Mouse (Mus musculus) midbrain, embryonic 13.5 days (tissue): ENCODE results near the gene Pcp4l1. TPM values are rescaled to one million over a fixed set of nuclear protein-coding genes. Genes with fewer than 3 reads are reported as not detected.
A peak's percentile ranks its signal among the peaks of the same experiment; 100 is the strongest.
"Not testable (repeated sequence)": the region's sequence is repeated elsewhere in the genome, so short reads cannot be mapped to it uniquely, and the experiment has no call there.

ENCODE experiments used
- ATAC-seq: fragments of 200-750 bp; cut with Nextera tagmentation; 2 replicates; pipeline ENCODE4 v1.8.0; 2017; ENCODE audit warnings: mild to moderate bottlenecking, moderate TSS enrichment, moderate library complexity
- H3K27ac ChIP-seq: fragments of 300-500 bp; sonication (generic); 2 replicates; pipeline ENCODE4 v1.5.1; 2015; ENCODE audit warnings: inconsistent platforms, mild to moderate bottlenecking, moderate library complexity
- H3K27me3 ChIP-seq: fragments of 300-500 bp; sonication (generic); 2 replicates; pipeline ENCODE4 v1.6.1; 2015; ENCODE audit warnings: mild to moderate bottlenecking, inconsistent platforms
- H3K36me3 ChIP-seq: fragments of 300-500 bp; sonication (generic); 2 replicates; pipeline ENCODE4 v1.6.1; 2015; ENCODE audit warnings: mild to moderate bottlenecking, inconsistent platforms
- H3K4me1 ChIP-seq: fragments of 300-500 bp; sonication (generic); replicated peaks from 2 replicates; pipeline ENCODE4 v1.6.1; 2015; ENCODE audit warnings: inconsistent platforms
- H3K4me2 ChIP-seq: fragments of 300-500 bp; sonication (generic); replicated peaks from 2 replicates; pipeline ENCODE4 v1.6.1; 2015; ENCODE audit warnings: moderate library complexity, mild to moderate bottlenecking, inconsistent platforms
- H3K4me3 ChIP-seq: fragments of 300-500 bp; sonication (generic); replicated peaks from 2 replicates; pipeline ENCODE4 v1.5.1; 2015; ENCODE audit warnings: mild to moderate bottlenecking, inconsistent platforms
- H3K9ac ChIP-seq: fragments of 300-500 bp; sonication (generic); replicated peaks from 2 replicates; pipeline ENCODE4 v1.6.1; 2015; ENCODE audit warnings: mild to moderate bottlenecking, inconsistent platforms
- H3K9me3 ChIP-seq: fragments of 300-500 bp; sonication (generic); 2 replicates; pipeline ENCODE4 v1.6.1; 2016; ENCODE audit warnings: mild to moderate bottlenecking, inconsistent platforms
- WGBS: fragments of 180-500 bp; shearing (Covaris S2); methylation state at CpG from one replicate; pipeline ENCODE4 v1.1.7; 2015; 5-methylcytosine and 5-hydroxymethylcytosine counted together
- polyA plus RNA-seq: library from polyadenylated mRNA; unstranded; fragments of >200 nt; fragmentation: Nextera tagmentation; extraction: Ambion mirVana; gene quantifications from 2 replicates; pipeline ENCODE4 v1.2.1, GENCODE M21; 2015

The Pcp4l1 gene
- 17.0 and 23.0 TPM in 2 replicates for polyA plus RNA-seq

GRCm38 (mm10) chr1:171195887-171196397, at the start of gene Pcp4l1:
Gene Pcp4l1 (minus strand): TSS chr1:171196268.
- Histone ChIP-seq H3K4me1 (peaks cover 42% of the 10 kb centered on the region), H3K9me3 (no peaks in the 10 kb centered on the region), H3K36me3 (no peaks in the 10 kb centered on the region), H3K27me3 (peaks cover 46% of the 10 kb centered on the region), H3K4me2 (peak within 1 kb of the TSS; percentile 96), H3K27ac (no peak within 1 kb of the TSS), H3K4me3 (peak within 1 kb of the TSS; percentile 63), H3K9ac (peak within 1 kb of the TSS; percentile 72)
- WGBS = under 1% methylated on average over 33 of the region's 33 CpGs
- peak; percentile 89 for ATAC-seq

DNA sequence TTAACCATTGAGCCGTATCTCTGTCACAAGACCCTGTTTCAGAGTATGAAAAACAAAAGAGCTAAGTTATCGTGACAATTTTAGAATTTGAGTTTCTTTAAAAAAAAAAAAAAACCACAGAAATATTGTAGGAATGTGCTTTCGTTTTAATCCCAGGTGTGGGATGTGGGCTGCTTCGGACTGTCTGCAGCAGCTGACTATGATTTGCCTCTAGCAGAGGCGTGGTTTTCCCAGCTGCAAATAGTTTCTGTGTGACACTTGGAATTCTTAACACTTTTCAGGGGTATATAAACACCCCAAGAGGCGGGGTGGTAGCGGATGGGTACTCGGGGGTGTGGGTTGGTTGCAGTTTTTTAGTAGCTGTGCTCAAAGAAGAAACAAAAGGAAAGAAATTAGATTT, 49.3 kb upstream of the Pcp4l1 start:
- WGBS = 95% methylated on average over 8 of the region's 8 CpGs
- no peak overlapping the region for H3K9ac ChIP-seq
- H3K9me3 ChIP-seq = no peaks in the 10 kb centered on the region
- no peaks in the 10 kb centered on the region for H3K27me3 ChIP-seq
- H3K4me3 ChIP-seq = peak overlapping the region; percentile 68; the same call in 1 of the 2 replicates
- H3K36me3 ChIP-seq = peaks cover 43% of the 10 kb centered on the region
- peaks cover 34% of the 10 kb centered on the region for H3K4me1 ChIP-seq
- no peak for ATAC-seq
- H3K27ac ChIP-seq = no peak overlapping the region
- H3K4me2 ChIP-seq = no peak overlapping the region

DNA sequence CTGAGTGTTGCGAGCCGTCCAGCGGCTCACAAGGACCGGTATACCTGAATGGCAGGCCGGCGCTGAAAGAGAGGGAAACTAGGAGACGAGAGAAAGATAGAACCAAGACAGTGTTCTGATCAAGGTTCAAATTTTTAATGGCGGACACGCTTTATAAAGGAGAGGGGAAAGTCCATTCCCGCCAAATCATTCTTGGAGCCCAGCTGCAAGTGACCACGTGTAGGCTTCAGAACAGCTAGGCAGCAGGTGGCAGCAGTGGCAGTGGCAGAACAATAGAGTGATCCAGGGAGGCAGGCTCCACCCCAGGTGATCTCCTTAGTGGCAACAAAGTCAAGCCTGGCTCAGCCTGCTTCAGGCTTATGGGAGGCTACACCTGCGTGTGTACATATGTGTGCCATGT, 45.9 kb upstream of the Pcp4l1 start:
- not testable (repeated sequence) for H3K4me3 ChIP-seq, H3K4me2 ChIP-seq, ATAC-seq, H3K27ac ChIP-seq, H3K9me3 ChIP-seq, H3K9ac ChIP-seq, H3K27me3 ChIP-seq
- H3K36me3 ChIP-seq = peaks cover 76% of the 10 kb centered on the region
- H3K4me1 ChIP-seq = peaks cover 12% of the 10 kb centered on the region
- WGBS = 88% methylated on average over 12 of the region's 12 CpGs

DNA sequence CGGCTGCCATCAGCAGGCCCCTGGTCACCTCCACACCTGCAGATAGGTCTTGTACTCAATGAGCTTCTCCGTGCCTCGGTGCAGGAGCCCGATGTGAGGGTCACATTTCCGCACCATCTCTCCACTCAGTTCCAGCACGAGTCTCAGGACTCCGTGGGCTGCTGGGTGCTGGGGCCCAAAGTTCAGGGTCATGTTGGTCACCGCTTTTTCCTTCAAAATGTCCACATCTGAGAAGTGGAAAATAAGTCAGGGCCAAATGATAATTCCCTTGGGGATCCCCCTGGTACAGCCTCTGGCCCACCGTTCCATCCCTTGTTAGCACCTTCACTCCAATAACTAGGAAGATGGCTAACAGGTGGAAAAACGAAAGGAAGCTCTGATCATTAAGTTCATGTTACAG, 44.8 kb upstream of the Pcp4l1 start:
- Histone ChIP-seq H3K9ac (no peak overlapping the region), H3K4me2 (no peak overlapping the region), H3K36me3 (peaks cover 86% of the 10 kb centered on the region), H3K9me3 (no peaks in the 10 kb centered on the region), H3K27me3 (no peaks in the 10 kb centered on the region), H3K4me1 (peaks cover 6% of the 10 kb centered on the region), H3K4me3 (no peak overlapping the region), H3K27ac (no peak overlapping the region)
- ATAC-seq = no peak
- 93% methylated on average over 10 of the region's 10 CpGs for WGBS

DNA sequence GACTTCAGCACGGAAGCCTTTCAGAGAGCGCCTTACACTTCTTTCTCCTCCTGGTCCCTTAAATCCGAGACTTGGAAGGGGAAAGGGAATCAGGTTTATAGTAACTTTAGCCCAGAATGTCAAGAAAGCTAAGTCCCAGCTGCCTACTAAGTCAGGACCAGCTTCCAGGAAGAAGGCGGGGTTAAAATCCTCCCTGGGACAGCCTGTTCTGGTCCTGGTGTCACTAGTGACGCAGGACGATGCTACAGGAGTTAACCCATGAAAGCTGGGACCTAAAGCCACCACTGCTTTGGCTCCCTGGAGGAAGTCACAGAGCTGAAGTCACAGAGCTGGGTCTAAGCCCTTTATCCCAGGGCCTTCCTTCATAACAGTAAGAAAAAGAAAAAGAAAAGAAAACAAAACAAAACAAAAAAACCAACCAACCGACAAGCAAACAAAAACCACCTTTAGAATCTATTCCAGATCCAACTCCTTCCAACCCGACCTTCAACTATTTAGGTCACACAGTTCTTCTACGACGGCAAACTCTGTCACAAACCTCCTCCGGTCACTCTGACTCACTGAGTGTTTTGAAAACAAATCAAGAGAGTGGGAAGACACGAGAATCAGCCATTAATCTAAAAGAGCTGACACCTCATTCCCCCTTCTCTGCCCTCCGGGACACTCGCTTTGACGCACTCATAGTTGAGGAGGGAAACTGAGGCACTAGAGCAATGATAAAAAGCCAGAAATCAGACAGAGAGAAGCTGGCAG, 44.1 kb upstream of the Pcp4l1 start:
- Histone ChIP-seq H3K27me3 (no peaks in the 10 kb centered on the region), H3K9ac (no peak overlapping the region), H3K4me1 (no peaks in the 10 kb centered on the region), H3K4me3 (no peak overlapping the region), H3K36me3 (peaks cover 92% of the 10 kb centered on the region), H3K9me3 (no peaks in the 10 kb centered on the region), H3K4me2 (no peak overlapping the region), H3K27ac (no peak overlapping the region)
- ATAC-seq = no peak
- whole genome bisulfite sequencing = 82% methylated on average over 15 of the region's 15 CpGs

GRCm38 (mm10) chr1:171238463-171238862, 42.4 kb upstream of the Pcp4l1 start:
- ATAC-seq = no peak; the same call in 1 of the 2 replicates
- H3K4me1 ChIP-seq = no peaks in the 10 kb centered on the region
- peaks cover 98% of the 10 kb centered on the region for H3K36me3 ChIP-seq
- H3K4me3 ChIP-seq = no peak overlapping the region
- no peak overlapping the region for H3K9ac ChIP-seq
- H3K4me2 ChIP-seq = no peak overlapping the region
- 69% methylated on average over 14 of the region's 14 CpGs for WGBS
- H3K27me3 ChIP-seq = no peaks in the 10 kb centered on the region
- H3K27ac ChIP-seq = no peak overlapping the region
- no peaks in the 10 kb centered on the region for H3K9me3 ChIP-seq

- Histone ChIP-seq H3K27ac (no peak overlapping the region), H3K4me2 (no peak overlapping the region), H3K4me1 (no peaks in the 10 kb centered on the region), H3K9ac (no peak overlapping the region), H3K36me3 (peaks cover 89% of the 10 kb centered on the region), H3K27me3 (no peaks in the 10 kb centered on the region), H3K4me3 (no peak overlapping the region), H3K9me3 (no peaks in the 10 kb centered on the region)
- WGBS = 71% methylated on average over 6 of the region's 6 CpGs
- ATAC-seq = no peak
These were observed 41.4 kb upstream of the Pcp4l1 start for GRCm38 (mm10) chr1:171237438-171237837.

GRCm38 (mm10) chr1:171235791-171236190, 39.7 kb upstream of the Pcp4l1 start:
- Histone ChIP-seq H3K9me3 (no peaks in the 10 kb centered on the region), H3K4me2 (no peak overlapping the region), H3K9ac (no peak overlapping the region), H3K4me3 (no peak overlapping the region), H3K4me1 (no peaks in the 10 kb centered on the region), H3K36me3 (peaks cover 73% of the 10 kb centered on the region), H3K27ac (no peak overlapping the region), H3K27me3 (no peaks in the 10 kb centered on the region)
- 92% methylated on average over 4 of the region's 4 CpGs for WGBS
- ATAC-seq = no peak

GRCm38 (mm10) chr1:171234538-171234937, 38.5 kb upstream of the Pcp4l1 start:
- Histone ChIP-seq H3K4me1 (no peaks in the 10 kb centered on the region), H3K4me3 (no peak overlapping the region), H3K36me3 (peaks cover 60% of the 10 kb centered on the region), H3K27me3 (no peaks in the 10 kb centered on the region), H3K27ac (no peak overlapping the region), H3K4me2 (no peak overlapping the region), H3K9ac (no peak overlapping the region), H3K9me3 (no peaks in the 10 kb centered on the region)
- no peak for ATAC-seq
- WGBS = 96% methylated on average over 4 of the region's 4 CpGs

DNA sequence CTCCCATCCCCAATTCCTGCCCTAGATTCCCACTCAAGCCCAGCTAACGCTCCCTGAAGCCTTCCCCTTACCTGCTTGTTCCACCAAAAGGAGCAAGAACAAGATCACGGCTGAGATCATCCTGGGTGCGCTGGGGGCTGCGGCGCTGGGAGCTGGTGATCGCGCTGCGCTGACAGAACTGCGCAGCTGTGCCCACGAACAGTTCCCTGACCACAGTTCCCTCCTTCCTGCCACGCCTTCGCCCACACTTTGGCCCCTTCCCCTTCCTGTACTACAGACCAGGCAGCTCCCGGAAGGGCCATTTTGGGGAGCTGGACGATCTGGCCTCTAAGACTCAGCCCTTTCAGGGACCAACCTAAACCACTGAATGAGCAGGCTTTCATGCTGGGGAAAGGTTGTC, 38.1 kb upstream of the Pcp4l1 start, which contains the start of gene Fcer1g:
TSS of gene Fcer1g (minus strand) at position 240 of the 400 bp plus-strand sequence.
- 92% methylated on average over 14 of the region's 14 CpGs for WGBS
- no peak within 1 kb of the TSS for H3K27ac ChIP-seq
- H3K9me3 ChIP-seq = no peaks in the 10 kb centered on the region
- H3K9ac ChIP-seq = no peak within 1 kb of the TSS
- no peak within 1 kb of the TSS for H3K4me3 ChIP-seq
- peaks cover 57% of the 10 kb centered on the region for H3K36me3 ChIP-seq
- ATAC-seq = no peak
- no peaks in the 10 kb centered on the region for H3K27me3 ChIP-seq
- no peak within 1 kb of the TSS for H3K4me2 ChIP-seq
- no peaks in the 10 kb centered on the region for H3K4me1 ChIP-seq

- Histone ChIP-seq H3K9ac (no peak overlapping the region), H3K4me1 (no peaks in the 10 kb centered on the region), H3K27me3 (no peaks in the 10 kb centered on the region), H3K9me3 (no peaks in the 10 kb centered on the region), H3K4me2 (no peak overlapping the region), H3K4me3 (no peak overlapping the region), H3K27ac (no peak overlapping the region), H3K36me3 (peaks cover 47% of the 10 kb centered on the region)
- WGBS = 82% methylated on average over 12 of the region's 12 CpGs
- no peak for ATAC-seq
These were observed 37.0 kb upstream of the Pcp4l1 start for GRCm38 (mm10) chr1:171232800-171233730.

DNA sequence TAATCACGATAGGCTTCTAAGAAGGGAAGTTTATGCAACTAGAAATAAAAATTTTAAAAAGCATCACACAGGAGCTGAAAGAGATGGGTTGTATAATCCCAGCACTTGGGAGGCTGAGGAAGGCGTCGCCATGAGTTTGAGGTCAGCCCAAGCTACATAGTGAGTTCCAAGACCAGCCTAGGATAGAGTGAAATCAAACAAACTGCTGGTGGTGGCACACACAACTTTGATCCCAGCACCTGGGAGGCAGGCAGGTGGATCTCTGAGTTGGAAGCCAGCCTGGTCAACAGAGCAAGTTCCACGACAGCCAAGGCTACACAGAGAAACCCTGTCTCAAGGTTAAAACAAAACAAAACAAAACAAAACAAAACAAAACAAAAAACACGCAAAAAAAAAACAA, 36.3 kb upstream of the Pcp4l1 start:
- Histone ChIP-seq H3K4me3 (no peak overlapping the region), H3K27me3 (no peaks in the 10 kb centered on the region), H3K27ac (no peak overlapping the region), H3K9me3 (no peaks in the 10 kb centered on the region), H3K9ac (no peak overlapping the region), H3K4me2 (no peak overlapping the region), H3K4me1 (no peaks in the 10 kb centered on the region), H3K36me3 (peaks cover 39% of the 10 kb centered on the region)
- no peak for ATAC-seq
- 92% methylated on average over 5 of the region's 5 CpGs for WGBS
